Mouse (Mus musculus) embryonic facial prominence, embryonic 12.5 days (tissue): ENCODE data around the gene Bnipl. TPM values are rescaled to one million over a fixed set of nuclear protein-coding genes. Genes with fewer than 3 reads are reported as not detected.

ENCODE experiments used
- ATAC-seq: fragments of 200-750 bp; cut with Nextera tagmentation; 2 replicates; pipeline ENCODE4 v1.8.0; 2017; ENCODE audit not compliant: insufficient number of reproducible peaks, insufficient read depth, low FRiP score, low TSS enrichment
- H3K27ac ChIP-seq: fragments of 300-500 bp; sonication (generic); 2 replicates; pipeline ENCODE4 v1.5.1; 2016; ENCODE audit warnings: mild to moderate bottlenecking
- H3K27me3 ChIP-seq: fragments of 300-500 bp; sonication (generic); 2 replicates; pipeline ENCODE4 v1.6.1; 2016; ENCODE audit warnings: mild to moderate bottlenecking, moderate library complexity
- H3K36me3 ChIP-seq: fragments of 300-500 bp; sonication (generic); 2 replicates; pipeline ENCODE4 v1.6.1; 2016; ENCODE audit warnings: mild to moderate bottlenecking
- H3K4me1 ChIP-seq: fragments of 300-500 bp; sonication (generic); 2 replicates; pipeline ENCODE4 v1.6.1; 2016
- H3K4me2 ChIP-seq: fragments of 300-500 bp; sonication (generic); replicated peaks from 2 replicates; pipeline ENCODE4 v1.6.1; 2016; ENCODE audit warnings: mild to moderate bottlenecking, moderate library complexity
- H3K4me3 ChIP-seq: fragments of 300-500 bp; sonication (generic); 2 replicates; pipeline ENCODE4 v1.5.1; 2016; ENCODE audit warnings: mild to moderate bottlenecking
- H3K9ac ChIP-seq: fragments of 300-500 bp; sonication (generic); 2 replicates; pipeline ENCODE4 v1.6.1; 2016; ENCODE audit warnings: mild to moderate bottlenecking, moderate library complexity
- H3K9me3 ChIP-seq: fragments of 300-500 bp; sonication (generic); 2 replicates; pipeline ENCODE4 v1.6.1; 2016; ENCODE audit warnings: mild to moderate bottlenecking, moderate library complexity
- WGBS: fragments of 180-500 bp; shearing (Covaris S2); methylation state at CpG from one replicate; pipeline ENCODE4 v1.1.7; 2016; 5-methylcytosine and 5-hydroxymethylcytosine counted together
- polyA plus RNA-seq: library from polyadenylated mRNA; unstranded; fragments of >200 nt; fragmentation: Nextera tagmentation; extraction: Ambion mirVana; gene quantifications from 2 replicates; pipeline ENCODE4 v1.2.1, GENCODE M21; 2016

Bnipl gene
- polyA plus RNA-seq, 1 experiment from 2014 or later = 2.5 TPM

DNA sequence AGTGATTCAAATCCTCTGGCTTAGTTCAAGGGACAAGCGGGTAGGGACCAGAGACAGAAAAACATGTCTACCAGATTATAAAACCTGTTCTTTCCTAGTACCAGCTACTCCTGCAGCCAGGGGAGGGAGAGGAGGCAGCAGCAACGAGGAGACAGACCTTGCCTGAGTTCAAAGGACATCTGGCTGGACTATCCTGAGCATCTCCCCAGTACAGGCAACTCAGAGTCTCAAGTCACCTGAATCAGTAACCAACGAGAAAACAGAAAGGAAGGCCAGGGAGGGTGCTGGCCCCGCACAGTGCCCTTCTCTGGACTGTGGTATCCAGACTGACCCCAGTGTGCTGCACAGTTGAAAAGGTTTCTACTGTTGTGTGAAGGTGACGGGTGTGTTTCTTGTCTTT lies 5.9 kb upstream of the Bnipl start:
- H3K9ac ChIP-seq = no peak overlapping the region
- no peak overlapping the region for H3K27ac ChIP-seq
- 86% methylated on average over 5 of the region's 5 CpGs for WGBS
- H3K4me2 ChIP-seq = no peak overlapping the region
- H3K36me3 ChIP-seq = peaks cover 72% of the 10 kb centered on the region
- H3K9me3 ChIP-seq = no peaks in the 10 kb centered on the region
- H3K27me3 ChIP-seq = no peaks in the 10 kb centered on the region
- no peaks in the 10 kb centered on the region for H3K4me1 ChIP-seq
- no peak overlapping the region for H3K4me3 ChIP-seq
- no peak for ATAC-seq

DNA sequence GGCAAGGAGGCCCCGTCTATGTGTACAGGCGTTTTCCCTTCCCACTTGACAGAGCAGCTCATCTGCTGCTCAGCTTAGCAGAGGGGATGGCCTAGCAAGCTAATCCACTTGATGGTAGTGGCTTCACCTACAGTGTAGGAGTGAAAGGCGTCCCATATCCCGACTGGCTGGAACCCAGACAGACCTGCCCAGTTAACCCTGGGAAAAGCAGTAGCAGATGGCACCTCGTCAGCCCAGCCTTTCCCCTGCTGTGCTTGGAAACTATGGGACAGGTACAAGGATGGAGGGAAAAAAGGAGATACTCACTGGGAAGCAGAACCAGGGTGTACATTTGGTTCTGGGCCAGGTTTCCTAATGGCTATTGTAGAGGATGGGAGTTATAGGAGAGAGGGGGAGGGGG lies 632 bp downstream of the Bnipl start:
- WGBS = 78% methylated on average over 5 of the region's 5 CpGs
- Histone ChIP-seq H3K27me3 (no peaks in the 10 kb centered on the region), H3K9ac (no peak overlapping the region), H3K4me2 (no peak overlapping the region), H3K36me3 (peaks cover 33% of the 10 kb centered on the region), H3K27ac (no peak overlapping the region), H3K4me3 (no peak overlapping the region), H3K4me1 (no peaks in the 10 kb centered on the region), H3K9me3 (no peaks in the 10 kb centered on the region)
- no peak for ATAC-seq

DNA sequence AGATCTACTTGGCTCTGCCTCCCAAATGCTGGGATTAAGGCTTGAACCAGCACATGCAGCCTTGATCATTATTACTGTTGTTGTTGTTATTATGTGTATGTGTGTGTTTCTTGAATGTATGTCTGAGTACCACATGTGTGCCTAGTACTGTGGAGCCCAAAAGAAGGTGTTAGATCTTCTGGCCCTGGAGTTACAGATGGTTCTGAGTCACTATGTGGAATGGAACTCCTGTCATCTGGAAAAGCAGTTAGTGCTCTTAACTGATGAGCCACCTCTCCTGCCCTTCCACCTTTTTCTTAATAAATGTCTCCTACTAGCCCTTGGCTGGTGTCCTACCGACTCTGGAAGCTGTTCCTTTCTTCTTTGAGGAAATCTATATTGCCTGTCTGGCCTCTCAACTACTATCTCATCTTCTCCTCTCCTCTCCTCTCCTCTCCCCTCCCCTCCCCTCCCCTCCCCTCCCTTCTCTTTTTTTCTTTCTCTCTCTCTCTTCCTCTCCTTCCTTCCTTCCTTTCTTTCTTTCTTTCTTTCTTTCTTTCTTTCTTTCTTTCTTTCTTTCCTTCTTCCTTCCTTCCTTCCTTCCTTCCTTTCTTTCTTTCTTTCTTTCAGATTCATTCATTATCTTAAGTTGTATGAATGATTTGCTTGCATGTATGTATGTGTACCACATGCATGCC lies 3.2 kb downstream of the Bnipl start:
- Histone ChIP-seq H3K4me1 (no peaks in the 10 kb centered on the region), H3K4me2 (no peak overlapping the region), H3K27ac (no peak overlapping the region), H3K36me3 (peaks cover 9% of the 10 kb centered on the region; the same call in 1 of the 2 replicates), H3K9me3 (no peaks in the 10 kb centered on the region), H3K9ac (no peak overlapping the region), H3K27me3 (no peaks in the 10 kb centered on the region), H3K4me3 (no peak overlapping the region)
- WGBS = 88% methylated on average over 1 of the region's 1 CpGs
- ATAC-seq = no peak

DNA sequence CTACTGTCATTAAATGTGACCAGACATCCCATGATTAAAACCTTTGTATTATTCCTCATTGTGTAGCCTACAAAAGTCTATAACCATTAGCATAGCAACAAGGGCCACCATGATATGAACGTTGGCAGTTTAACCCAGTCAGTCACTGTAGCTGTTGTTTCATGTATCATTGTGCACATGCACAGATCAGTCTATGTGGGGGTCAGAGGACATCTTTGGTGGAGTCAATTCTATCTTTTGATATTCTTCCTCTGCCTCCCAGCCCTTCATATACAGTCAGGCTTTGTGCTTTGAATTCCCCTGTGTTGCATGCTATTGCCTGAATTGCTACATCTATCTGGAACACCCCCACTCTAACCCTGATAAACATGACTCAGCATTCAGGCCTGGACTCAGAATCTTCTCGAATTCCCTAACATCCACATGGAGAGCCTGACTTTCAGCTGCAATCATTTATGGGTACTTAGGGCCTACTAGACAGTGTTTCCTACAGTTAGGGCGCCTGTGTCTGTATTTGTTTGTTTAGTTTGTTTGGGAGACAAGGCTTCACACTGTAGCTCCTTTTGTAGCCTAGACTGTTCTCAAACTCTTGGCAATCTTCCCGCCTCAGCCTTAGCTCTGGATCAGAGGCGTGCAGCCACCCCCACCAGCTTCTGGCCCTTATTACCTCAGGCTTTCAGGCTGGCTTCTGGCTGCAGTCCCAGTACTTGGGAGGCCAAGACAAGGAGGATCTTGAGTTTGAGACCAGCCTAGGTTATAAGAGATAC lies 4.3 kb downstream of the Bnipl start:
- Histone ChIP-seq H3K9me3 (no peaks in the 10 kb centered on the region), H3K27me3 (no peaks in the 10 kb centered on the region), H3K36me3 (no peaks in the 10 kb centered on the region), H3K4me3 (no peak overlapping the region), H3K27ac (no peak overlapping the region), H3K4me2 (no peak overlapping the region), H3K4me1 (no peaks in the 10 kb centered on the region), H3K9ac (no peak overlapping the region)
- ATAC-seq = no peak
- WGBS = 80% methylated on average over 5 of the region's 5 CpGs

DNA sequence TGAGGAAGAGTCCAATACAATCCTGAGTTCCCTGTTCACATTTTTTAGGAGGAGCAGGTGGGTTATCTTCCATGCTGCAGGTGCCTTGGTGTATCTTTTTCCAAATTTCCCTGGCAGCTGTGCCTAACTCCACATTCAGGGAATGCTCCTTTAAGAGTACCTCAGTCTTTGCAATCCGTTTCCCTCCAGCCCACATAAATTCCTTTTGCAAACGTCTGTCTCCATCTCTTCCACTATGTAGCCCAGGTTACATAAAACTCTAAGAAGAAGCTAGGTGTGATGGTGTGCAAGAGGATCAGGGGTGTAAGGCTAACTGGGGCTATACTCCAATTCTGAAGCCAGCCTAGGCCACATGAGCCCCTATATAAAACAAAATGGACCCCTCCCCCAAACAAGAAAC lies 7.9 kb downstream of the Bnipl start:
- 82% methylated on average over 2 of the region's 2 CpGs for WGBS
- no peak for ATAC-seq

DNA sequence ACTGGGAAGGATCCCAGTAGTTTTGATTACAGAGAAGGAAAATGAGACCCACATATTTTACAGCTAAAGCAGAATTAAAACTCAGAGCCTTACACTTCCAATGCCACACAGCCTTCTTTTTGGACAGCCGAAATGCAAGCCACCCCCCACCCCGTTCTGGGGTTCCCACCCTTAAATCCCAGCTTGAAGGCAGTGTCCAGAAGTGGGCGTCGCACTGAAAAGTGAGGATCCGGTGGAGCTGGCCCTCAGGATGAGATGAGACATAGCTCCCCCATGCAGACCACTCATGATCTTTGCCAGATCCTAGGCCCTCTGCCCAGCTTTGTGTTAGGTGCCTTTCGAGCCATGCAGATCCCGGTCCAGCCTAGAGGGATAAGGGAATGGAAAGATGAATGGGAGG lies 9.5 kb downstream of the Bnipl start, which contains the start of gene Gm128:
Gm128 (minus strand) TSS at position 101 of the 400 bp plus-strand sequence.
- 83% methylated on average over 7 of the region's 7 CpGs for WGBS
- H3K4me2 ChIP-seq = peak within 1 kb of the TSS; percentile 17
- H3K27me3 ChIP-seq = no peaks in the 10 kb centered on the region
- peak within 1 kb of the TSS; percentile 0; the same call in 1 of the 2 replicates for H3K9ac ChIP-seq
- H3K9me3 ChIP-seq = no peaks in the 10 kb centered on the region
- no peaks in the 10 kb centered on the region; the same call in 1 of the 2 replicates for H3K4me1 ChIP-seq
- no peak within 1 kb of the TSS for H3K4me3 ChIP-seq
- H3K27ac ChIP-seq = no peak within 1 kb of the TSS
- H3K36me3 ChIP-seq = peaks cover 18% of the 10 kb centered on the region
- ATAC-seq = no peak

More for the DNA sequence above, 7.9 kb downstream of the Bnipl start:
- Histone ChIP-seq H3K27me3 (no peaks in the 10 kb centered on the region), H3K4me3 (no peak overlapping the region), H3K9me3 (no peaks in the 10 kb centered on the region), H3K9ac (no peak overlapping the region), H3K27ac (no peak overlapping the region), H3K36me3 (peaks cover 8% of the 10 kb centered on the region), H3K4me1 (no peaks in the 10 kb centered on the region; the same call in 1 of the 2 replicates), H3K4me2 (no peak overlapping the region)

DNA sequence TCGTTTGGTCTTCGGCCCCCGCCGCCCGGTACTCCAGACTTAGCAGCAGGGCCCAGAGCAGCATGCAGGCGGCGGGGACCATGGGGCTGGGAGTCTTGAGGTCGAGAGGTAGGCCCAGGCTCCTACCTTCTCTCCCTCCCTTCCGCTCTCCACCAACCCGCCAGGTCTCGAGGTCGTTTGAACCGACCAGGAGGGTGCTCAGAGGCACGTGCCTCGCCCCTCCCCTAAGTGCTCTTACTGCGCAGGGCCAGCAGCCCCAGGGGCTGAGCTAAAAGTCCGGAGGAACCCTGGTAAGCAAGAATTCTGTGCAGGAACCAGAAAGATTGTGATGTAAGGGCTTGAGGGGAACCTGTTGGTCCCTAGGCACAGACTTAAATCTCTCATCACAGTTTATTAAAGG lies 10.1 kb downstream of the Bnipl start:
- H3K36me3 ChIP-seq = peaks cover 23% of the 10 kb centered on the region
- peak overlapping the region; percentile 17 for H3K4me2 ChIP-seq
- H3K27me3 ChIP-seq = no peaks in the 10 kb centered on the region
- H3K4me3 ChIP-seq = no peak overlapping the region
- peak overlapping the region; percentile 0; the same call in 1 of the 2 replicates for H3K9ac ChIP-seq
- no peaks in the 10 kb centered on the region; the same call in 1 of the 2 replicates for H3K4me1 ChIP-seq
- ATAC-seq = no peak
- no peak overlapping the region for H3K27ac ChIP-seq
- WGBS = 21% methylated on average over 17 of the region's 17 CpGs
- no peaks in the 10 kb centered on the region for H3K9me3 ChIP-seq

DNA sequence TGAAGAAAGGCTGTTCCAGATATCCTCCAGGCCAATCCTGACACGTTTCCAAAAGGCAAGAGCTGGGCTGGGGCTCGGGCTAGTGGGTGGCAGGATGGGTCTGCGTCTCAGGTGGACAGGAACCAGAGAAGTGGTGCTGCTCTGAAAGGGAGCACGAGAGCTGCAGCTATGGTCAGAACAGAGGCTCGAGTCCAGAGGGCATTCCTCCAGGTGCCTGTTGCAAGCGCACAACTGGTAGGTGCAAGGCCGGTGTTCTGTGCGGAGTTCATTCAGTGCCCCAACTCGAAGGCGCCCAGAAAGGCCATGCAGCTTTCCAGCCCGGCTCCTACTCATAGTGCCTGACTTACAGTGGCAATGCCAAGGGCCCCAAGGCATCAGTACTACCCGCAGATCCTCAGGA lies 11.0 kb downstream of the Bnipl start:
- Histone ChIP-seq H3K4me2 (no peak overlapping the region), H3K27ac (no peak overlapping the region), H3K27me3 (no peaks in the 10 kb centered on the region), H3K4me3 (no peak overlapping the region), H3K4me1 (peaks cover 5% of the 10 kb centered on the region; the same call in 1 of the 2 replicates), H3K9ac (no peak overlapping the region), H3K36me3 (peaks cover 33% of the 10 kb centered on the region), H3K9me3 (no peaks in the 10 kb centered on the region)
- 86% methylated on average over 12 of the region's 12 CpGs for WGBS
- no peak for ATAC-seq

DNA sequence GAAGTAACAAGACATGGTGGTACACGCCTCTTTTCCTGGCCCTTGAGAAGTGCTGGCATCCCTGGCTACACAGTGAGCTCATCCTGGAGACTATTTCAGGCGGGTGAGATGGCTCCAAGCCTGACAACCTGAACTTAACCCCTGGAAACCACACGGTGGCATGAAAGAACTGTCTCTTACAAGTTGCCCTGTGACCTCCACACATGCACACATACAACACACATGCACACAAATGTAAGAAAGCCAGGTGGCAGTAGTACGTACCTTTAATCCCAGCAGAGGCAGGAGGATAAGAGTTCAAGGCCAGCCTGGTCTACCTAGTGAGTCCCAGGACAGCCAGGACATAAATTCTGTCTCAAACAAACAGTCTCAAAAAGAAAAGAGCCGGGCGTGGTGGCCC lies 12.0 kb downstream of the Bnipl start:
- 88% methylated on average over 6 of the region's 6 CpGs for WGBS
- H3K27ac ChIP-seq = no peak overlapping the region
- no peak overlapping the region for H3K4me3 ChIP-seq
- H3K4me2 ChIP-seq = no peak overlapping the region
- H3K4me1 ChIP-seq = peaks cover 5% of the 10 kb centered on the region; the same call in 1 of the 2 replicates
- H3K27me3 ChIP-seq = no peaks in the 10 kb centered on the region
- no peak overlapping the region for H3K9ac ChIP-seq
- H3K9me3 ChIP-seq = no peaks in the 10 kb centered on the region
- no peak for ATAC-seq
- peaks cover 42% of the 10 kb centered on the region for H3K36me3 ChIP-seq

DNA sequence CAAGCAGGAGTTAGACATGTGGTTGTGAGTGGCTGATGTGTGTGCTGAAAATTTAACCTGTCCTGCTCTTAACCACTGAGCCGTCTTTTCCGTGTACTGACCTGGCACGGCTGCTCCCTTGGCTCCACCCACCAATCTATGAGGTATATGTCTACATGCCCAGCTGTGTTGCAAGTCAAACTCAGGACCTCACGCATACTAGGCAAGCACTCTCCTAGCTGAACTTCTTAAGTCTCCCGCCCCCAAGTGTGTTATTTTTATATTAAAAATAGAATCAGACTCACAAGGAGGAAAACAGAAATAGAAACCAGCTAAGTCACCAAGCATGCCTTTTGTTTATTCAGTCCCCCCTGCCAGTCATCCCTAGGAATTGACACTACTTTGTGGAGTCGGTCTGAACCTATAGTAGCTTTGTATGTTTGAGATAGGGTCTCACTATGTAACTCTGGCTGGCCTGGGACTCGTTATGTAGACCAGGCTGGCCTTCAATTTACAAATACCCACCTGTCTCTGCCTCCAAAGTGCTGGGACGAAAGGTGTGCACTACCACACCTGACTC lies 13.4 kb downstream of the Bnipl start:
- Histone ChIP-seq H3K4me2 (no peak overlapping the region), H3K9ac (no peak overlapping the region), H3K27me3 (no peaks in the 10 kb centered on the region), H3K36me3 (peaks cover 56% of the 10 kb centered on the region), H3K9me3 (no peaks in the 10 kb centered on the region), H3K4me1 (peaks cover 5% of the 10 kb centered on the region; the same call in 1 of the 2 replicates), H3K27ac (no peak overlapping the region), H3K4me3 (no peak overlapping the region)
- WGBS = 87% methylated on average over 8 of the region's 8 CpGs
- no peak for ATAC-seq

DNA sequence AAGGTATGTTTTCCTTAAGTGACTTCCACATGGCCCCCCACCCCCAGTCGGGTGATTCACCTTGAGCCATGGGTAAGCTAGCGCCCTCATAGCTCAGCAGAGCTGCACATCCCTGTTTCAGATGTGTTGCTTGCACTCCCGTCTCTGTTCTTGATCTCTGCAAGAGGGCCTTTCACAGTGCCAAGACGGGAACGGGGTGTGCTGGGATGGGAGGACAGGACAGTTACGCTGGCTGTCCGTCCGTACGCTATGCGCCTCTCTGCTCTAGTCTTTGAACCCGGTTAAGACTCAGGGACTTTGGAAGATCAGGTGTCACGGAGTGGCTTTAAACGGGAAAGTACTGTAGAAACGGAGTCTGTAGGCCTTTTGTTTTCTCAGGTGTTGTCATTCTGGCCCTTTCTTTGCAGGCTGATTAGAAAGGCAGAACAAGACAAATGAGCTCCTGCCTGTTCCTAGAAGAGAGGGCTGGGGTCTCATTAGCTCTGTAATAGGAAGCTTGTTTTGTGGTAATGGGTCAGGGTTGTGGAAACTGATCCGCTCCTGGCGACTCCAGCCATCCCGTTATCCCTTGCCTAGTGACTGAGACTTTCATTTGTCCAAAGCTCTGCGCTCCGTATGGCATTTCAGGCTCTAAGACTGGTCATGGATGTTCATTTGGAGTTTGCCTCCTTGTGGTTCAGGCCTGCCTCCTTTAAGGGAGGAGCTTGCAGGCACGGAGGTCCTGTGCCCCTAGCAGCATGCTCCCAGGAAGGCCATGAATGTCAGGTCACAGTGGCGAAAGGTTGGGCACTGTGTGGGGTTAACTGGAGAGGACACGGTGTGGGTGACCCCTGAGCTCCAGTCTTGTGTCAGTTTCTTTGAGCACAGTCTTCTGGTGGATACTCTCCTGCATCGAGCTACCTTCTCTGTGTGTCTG lies 15.3 kb downstream of the Bnipl start:
- Histone ChIP-seq H3K4me3 (no peak overlapping the region), H3K4me1 (peaks cover 18% of the 10 kb centered on the region), H3K9ac (no peak overlapping the region), H3K4me2 (no peak overlapping the region), H3K36me3 (peaks cover 66% of the 10 kb centered on the region), H3K9me3 (no peaks in the 10 kb centered on the region), H3K27me3 (no peaks in the 10 kb centered on the region), H3K27ac (peak overlapping the region; percentile 41; the same call in 1 of the 2 replicates)
- WGBS = 59% methylated on average over 23 of the region's 23 CpGs
- ATAC-seq = no peak
